Mouse (Mus musculus): ENCODE results near the gene H1foo.

DNA sequence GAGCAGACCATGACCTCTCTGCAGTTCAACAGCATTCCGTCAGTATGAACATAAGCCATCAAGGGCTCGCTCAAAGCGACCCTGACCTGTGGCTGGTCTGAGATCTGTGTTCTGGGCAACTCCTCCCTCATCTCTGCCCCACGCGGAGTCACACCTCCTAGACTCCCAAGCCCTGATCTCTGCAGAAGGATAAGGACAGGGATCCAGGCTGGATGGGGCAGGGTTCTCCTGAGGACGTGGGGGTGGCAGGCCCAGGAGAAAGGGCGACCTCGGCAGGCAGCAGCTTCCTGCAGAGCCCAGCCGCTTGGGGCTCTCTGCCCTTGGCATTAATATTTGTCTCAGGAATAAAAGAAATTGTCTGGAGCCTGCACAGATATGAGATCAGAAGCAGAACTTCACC, 40.9 kb downstream of the H1foo start:
- no peak for TF ChIP-seq CTCF (IDR thresholded peaks at IDR 0.05; ENCODE audit: borderline replicate concordance, extremely low read depth, insufficient read depth, insufficient read length)
- no peak for TF ChIP-seq POLR2A (IDR thresholded peaks at IDR 0.05; ENCODE audit: borderline replicate concordance, extremely low read depth, insufficient read depth, insufficient read length, poor library complexity, severe bottlenecking)
